Mouse (Mus musculus) adrenal gland, postnatal 4 days (tissue): ENCODE results near the gene Gm9922. TPM values are rescaled to one million over a fixed set of nuclear protein-coding genes. Genes with fewer than 3 reads are reported as not detected.

Experiments
- DNase-seq, 2 experiments: peaks; one replicate each; pipeline ENCODE4 v3.0.0; 2021 to 2022; ENCODE audit warnings: low spot score in 2 of 2, mixed read lengths in 2 of 2
- long read RNA-seq, 2 experiments: library from polyadenylated mRNA; stranded (forward); transcript quantifications; one replicate each; pipeline ENCODE4 v2.0.0; 2021
- total RNA-seq, 2 experiments: library from RNA; stranded (reverse); gene quantifications; 2 replicates each; pipeline ENCODE4 v1.2.3; 2021

Gm9922 gene
- total RNA-seq = 1 to 10 TPM; 2.5 to 3.2 TPM
- long read RNA-seq, experiment 1, partial matches to known transcripts = 0 of 3 reads
- long read RNA-seq, experiment 1, other reads (novel, unspliced or antisense) = 1 of 3 reads
- long read RNA-seq, experiment 2, partial matches to known transcripts = 0 of 2 reads
- long read RNA-seq, experiment 2, other reads (novel, unspliced or antisense) = 0 of 2 reads

GRCm38 (mm10) chr14:101729237-101729971 is at the start of gene Gm9922, which contains the start of gene Lmo7:
Gene Gm9922 (minus strand): TSS chr14:101729814.
Gene Lmo7 (plus strand): TSS chr14:101729957.
- DNase-seq = peak; percentile 26 to 38

GRCm38 (mm10) chr14:101778426-101778825 is 48.8 kb upstream of the Gm9922 start:
- DNase-seq = no peak

GRCm38 (mm10) chr14:101777129-101777493 is 47.5 kb upstream of the Gm9922 start:
- no peak for DNase-seq

- DNase-seq = no peak
Observed at GRCm38 (mm10) chr14:101776296-101777128, 46.9 kb upstream of the Gm9922 start.

GRCm38 (mm10) chr14:101774631-101775030 is 45.0 kb upstream of the Gm9922 start:
- no peak for DNase-seq

- no peak for DNase-seq
Observed at GRCm38 (mm10) chr14:101771756-101772155, 42.1 kb upstream of the Gm9922 start.

- DNase-seq = no peak
Observed at GRCm38 (mm10) chr14:101771336-101771735, 41.7 kb upstream of the Gm9922 start.

- DNase-seq = no peak
Observed at GRCm38 (mm10) chr14:101763762-101764295, 34.2 kb upstream of the Gm9922 start.

GRCm38 (mm10) chr14:101762267-101762666 is 32.7 kb upstream of the Gm9922 start:
- DNase-seq = no peak

- no peak for DNase-seq
Observed at GRCm38 (mm10) chr14:101755425-101755824, 25.8 kb upstream of the Gm9922 start.

- DNase-seq = no peak
Observed at GRCm38 (mm10) chr14:101750910-101751309, 21.3 kb upstream of the Gm9922 start.

GRCm38 (mm10) chr14:101748436-101748835 is 18.8 kb upstream of the Gm9922 start:
- DNase-seq = no peak

- no peak for DNase-seq
Observed at GRCm38 (mm10) chr14:101747811-101748210, 18.2 kb upstream of the Gm9922 start.

- no peak for DNase-seq
Observed at GRCm38 (mm10) chr14:101746635-101747034, 17.0 kb upstream of the Gm9922 start.

GRCm38 (mm10) chr14:101737501-101737900 is 7.9 kb upstream of the Gm9922 start:
- DNase-seq = no peak

- DNase-seq = no peak
Observed at GRCm38 (mm10) chr14:101733542-101734303, 4.1 kb upstream of the Gm9922 start.

GRCm38 (mm10) chr14:101729972-101730692 is 518 bp upstream of the Gm9922 start:
- DNase-seq = no peak

GRCm38 (mm10) chr14:101714414-101714813 is 15.2 kb downstream of the Gm9922 start:
- DNase-seq = no peak

GRCm38 (mm10) chr14:101707088-101707487 is 22.5 kb downstream of the Gm9922 start:
- no peak for DNase-seq

- no peak for DNase-seq
Observed at GRCm38 (mm10) chr14:101704479-101704878, 25.1 kb downstream of the Gm9922 start.
